Mouse (Mus musculus): ENCODE data around the gene Larp1b. TPM values are rescaled to one million over a fixed set of nuclear protein-coding genes. Genes with fewer than 3 reads are reported as not detected.

The Larp1b gene
- polyA plus RNA-seq, 1 experiment from 2014 or later: 3.1 TPM

- no peak for ATAC-seq (replicated peaks)
- WGBS: 78% methylated on average over 5 of the region's 5 CpGs
- H3K4me1 ChIP-seq: no peaks in the 10 kb centered on the region
- no peak overlapping the region for H3K4me2 ChIP-seq (replicated peaks)
- H3K27me3 ChIP-seq: no peaks in the 10 kb centered on the region
- no peak overlapping the region for H3K9ac ChIP-seq (replicated peaks)
- H3K9me3 ChIP-seq: no peaks in the 10 kb centered on the region
- H3K4me3 ChIP-seq: no peak overlapping the region
- H3K27ac ChIP-seq (replicated peaks): no peak overlapping the region
- H3K36me3 ChIP-seq: no peaks in the 10 kb centered on the region
These were observed 37.9 kb downstream of the Larp1b start for GRCm38 (mm10) chr3:40987539-40987938.

- H3K27me3 ChIP-seq: no peaks in the 10 kb centered on the region
- H3K36me3 ChIP-seq: no peaks in the 10 kb centered on the region
- H3K9ac ChIP-seq (replicated peaks): no peak overlapping the region
- H3K4me3 ChIP-seq: no peak overlapping the region
- H3K4me2 ChIP-seq (replicated peaks): no peak overlapping the region
- WGBS: 83% methylated on average over 2 of the region's 2 CpGs
- no peaks in the 10 kb centered on the region for H3K9me3 ChIP-seq
- ATAC-seq (replicated peaks): no peak
- H3K4me1 ChIP-seq: no peaks in the 10 kb centered on the region
- H3K27ac ChIP-seq (replicated peaks): no peak overlapping the region
These were observed 39.1 kb downstream of the Larp1b start for GRCm38 (mm10) chr3:40988722-40989121.

GRCm38 (mm10) chr3:40991541-40991940, 41.9 kb downstream of the Larp1b start:
- Histone ChIP-seq H3K9me3 (no peaks in the 10 kb centered on the region), H3K9ac (replicated peaks) (no peak overlapping the region), H3K4me3 (no peak overlapping the region), H3K4me2 (replicated peaks) (no peak overlapping the region), H3K4me1 (no peaks in the 10 kb centered on the region), H3K27me3 (no peaks in the 10 kb centered on the region), H3K36me3 (no peaks in the 10 kb centered on the region), H3K27ac (replicated peaks) (no peak overlapping the region)
- no peak for ATAC-seq (replicated peaks)
- 63% methylated on average over 3 of the region's 3 CpGs for WGBS

DNA sequence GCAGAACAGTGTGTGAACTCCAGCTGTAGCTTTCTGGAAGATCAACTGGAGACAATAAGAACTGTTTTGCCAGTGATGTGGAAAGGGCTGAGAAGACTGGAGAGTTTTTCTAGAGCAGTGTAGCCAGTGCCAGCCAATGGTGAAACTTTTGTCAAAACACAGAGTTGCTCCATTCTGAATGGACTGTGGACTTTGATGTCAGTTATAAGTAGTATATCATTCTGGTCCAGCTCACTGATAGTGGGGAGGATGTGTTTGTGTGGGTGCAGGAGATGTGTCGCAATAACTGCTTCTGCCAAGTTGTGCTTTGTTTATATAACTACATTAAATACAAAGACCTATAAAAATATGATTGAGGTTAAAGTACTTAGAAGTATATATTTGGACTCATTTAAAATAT, 45.5 kb downstream of the Larp1b start:
- no peaks in the 10 kb centered on the region for H3K4me1 ChIP-seq

DNA sequence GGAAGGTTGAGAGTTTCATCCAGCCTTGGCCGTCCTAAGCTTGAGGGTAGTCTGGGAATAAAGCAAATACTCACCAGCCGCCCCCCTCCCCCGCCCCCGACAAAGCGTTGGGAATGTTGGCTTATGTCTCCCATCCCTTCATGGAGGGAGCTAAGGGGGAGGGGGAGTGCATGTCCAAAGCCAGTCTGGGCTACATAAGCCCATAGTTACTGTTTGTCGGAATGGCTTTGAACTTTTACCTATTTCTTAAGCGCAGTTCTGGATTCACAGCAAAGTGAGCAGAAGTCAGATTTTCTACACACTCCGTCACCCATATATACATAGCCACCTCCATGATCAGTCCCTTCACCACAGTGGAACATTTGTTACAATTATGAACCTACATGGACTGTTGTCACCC, 59.7 kb downstream of the Larp1b start:
- H3K4me2 ChIP-seq (replicated peaks): no peak overlapping the region
- no peak overlapping the region for H3K27ac ChIP-seq (replicated peaks)
- H3K36me3 ChIP-seq: no peaks in the 10 kb centered on the region
- 84% methylated on average over 8 of the region's 8 CpGs for WGBS
- no peaks in the 10 kb centered on the region for H3K27me3 ChIP-seq
- no peak overlapping the region for H3K9ac ChIP-seq (replicated peaks)
- ATAC-seq (replicated peaks): no peak
- no peaks in the 10 kb centered on the region for H3K4me1 ChIP-seq
- H3K9me3 ChIP-seq: no peaks in the 10 kb centered on the region
- H3K4me3 ChIP-seq: no peak overlapping the region

More for the DNA sequence above, 45.5 kb downstream of the Larp1b start:
- WGBS: 95% methylated on average over 1 of the region's 1 CpGs
- Histone ChIP-seq H3K4me3 (no peak overlapping the region), H3K9me3 (no peaks in the 10 kb centered on the region), H3K36me3 (no peaks in the 10 kb centered on the region), H3K9ac (replicated peaks) (no peak overlapping the region), H3K4me2 (replicated peaks) (no peak overlapping the region), H3K27me3 (no peaks in the 10 kb centered on the region), H3K27ac (replicated peaks) (no peak overlapping the region)
- ATAC-seq (replicated peaks): no peak

DNA sequence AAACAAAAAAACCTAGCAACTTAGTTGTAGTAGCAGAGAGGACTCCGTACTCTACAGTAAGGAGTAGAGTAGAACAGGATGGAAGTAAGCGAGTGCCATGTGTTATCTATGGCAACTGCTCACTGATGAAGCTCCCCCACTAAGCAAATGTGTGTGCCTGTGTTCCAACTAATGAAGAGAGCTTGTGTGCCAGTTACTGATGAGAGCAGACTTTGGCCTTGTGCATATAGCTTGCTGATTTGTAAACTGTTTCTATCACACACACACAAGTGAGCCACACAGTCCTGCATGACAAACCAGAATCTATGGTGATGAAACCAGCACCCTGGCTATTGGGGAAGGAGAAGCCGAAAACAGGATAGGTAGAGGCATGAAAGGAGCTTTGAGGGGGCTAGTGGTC, 60.4 kb downstream of the Larp1b start:
- Histone ChIP-seq H3K27me3 (no peaks in the 10 kb centered on the region), H3K36me3 (no peaks in the 10 kb centered on the region), H3K4me3 (no peak overlapping the region), H3K9ac (replicated peaks) (no peak overlapping the region), H3K27ac (replicated peaks) (no peak overlapping the region), H3K4me2 (replicated peaks) (no peak overlapping the region), H3K9me3 (no peaks in the 10 kb centered on the region), H3K4me1 (no peaks in the 10 kb centered on the region)
- ATAC-seq (replicated peaks): no peak
- WGBS: 79% methylated on average over 3 of the region's 3 CpGs

DNA sequence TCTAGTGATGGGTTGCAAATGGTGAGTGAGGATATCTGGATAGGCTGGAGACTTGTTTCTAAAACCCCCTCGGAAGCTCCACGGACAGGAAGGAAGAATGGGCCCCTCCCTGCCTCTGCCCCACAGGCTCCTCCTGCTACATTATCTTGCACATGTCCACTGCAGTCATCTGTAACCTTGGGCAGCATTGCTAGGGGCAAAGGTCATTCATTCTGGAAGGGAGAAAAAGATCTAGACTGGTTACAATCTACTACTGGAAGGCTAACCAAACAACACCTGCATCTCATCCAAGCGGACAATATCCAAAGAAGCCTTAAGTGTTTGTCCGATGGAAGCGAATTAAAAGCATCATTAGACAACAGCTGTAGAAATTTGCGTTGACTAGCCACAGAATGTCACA, 61.1 kb downstream of the Larp1b start:
- no peak overlapping the region for H3K27ac ChIP-seq (replicated peaks)
- no peak for ATAC-seq (replicated peaks)
- H3K4me3 ChIP-seq: no peak overlapping the region
- H3K4me2 ChIP-seq (replicated peaks): no peak overlapping the region
- no peaks in the 10 kb centered on the region for H3K4me1 ChIP-seq
- WGBS: 89% methylated on average over 6 of the region's 6 CpGs
- H3K27me3 ChIP-seq: no peaks in the 10 kb centered on the region
- no peaks in the 10 kb centered on the region for H3K9me3 ChIP-seq
- H3K36me3 ChIP-seq: no peaks in the 10 kb centered on the region
- H3K9ac ChIP-seq (replicated peaks): no peak overlapping the region

- 96% methylated on average over 7 of the region's 7 CpGs for WGBS
- H3K4me3 ChIP-seq: no peak overlapping the region
These were observed 62.8 kb downstream of the Larp1b start for GRCm38 (mm10) chr3:41012451-41012850.

GRCm38 (mm10) chr3:41014946-41015345, 65.3 kb downstream of the Larp1b start:
- no peak overlapping the region for H3K27ac ChIP-seq (replicated peaks)
- H3K9ac ChIP-seq (replicated peaks): no peak overlapping the region
- no peak overlapping the region for H3K4me2 ChIP-seq (replicated peaks)
- no peak for ATAC-seq (replicated peaks)
- 78% methylated on average over 6 of the region's 6 CpGs for WGBS
- no peaks in the 10 kb centered on the region for H3K36me3 ChIP-seq
- H3K27me3 ChIP-seq: no peaks in the 10 kb centered on the region
- H3K9me3 ChIP-seq: no peaks in the 10 kb centered on the region
- H3K4me3 ChIP-seq: no peak overlapping the region
- no peaks in the 10 kb centered on the region for H3K4me1 ChIP-seq

More at GRCm38 (mm10) chr3:41012451-41012850, 62.8 kb downstream of the Larp1b start:
- Histone ChIP-seq H3K27me3 (no peaks in the 10 kb centered on the region), H3K4me1 (no peaks in the 10 kb centered on the region), H3K27ac (replicated peaks) (no peak overlapping the region), H3K36me3 (no peaks in the 10 kb centered on the region), H3K9ac (replicated peaks) (no peak overlapping the region), H3K9me3 (no peaks in the 10 kb centered on the region), H3K4me2 (replicated peaks) (no peak overlapping the region)
- no peak for ATAC-seq (replicated peaks)

- Histone ChIP-seq H3K4me2 (replicated peaks) (no peak overlapping the region), H3K27ac (replicated peaks) (no peak overlapping the region), H3K4me3 (no peak overlapping the region), H3K9ac (replicated peaks) (no peak overlapping the region), H3K36me3 (no peaks in the 10 kb centered on the region), H3K27me3 (no peaks in the 10 kb centered on the region), H3K9me3 (no peaks in the 10 kb centered on the region), H3K4me1 (peaks cover 3% of the 10 kb centered on the region; the same call in 1 of the 2 replicates)
- WGBS: 76% methylated on average over 3 of the region's 3 CpGs
- no peak for ATAC-seq (replicated peaks)
These were observed 68.5 kb downstream of the Larp1b start for GRCm38 (mm10) chr3:41018022-41018608.

DNA sequence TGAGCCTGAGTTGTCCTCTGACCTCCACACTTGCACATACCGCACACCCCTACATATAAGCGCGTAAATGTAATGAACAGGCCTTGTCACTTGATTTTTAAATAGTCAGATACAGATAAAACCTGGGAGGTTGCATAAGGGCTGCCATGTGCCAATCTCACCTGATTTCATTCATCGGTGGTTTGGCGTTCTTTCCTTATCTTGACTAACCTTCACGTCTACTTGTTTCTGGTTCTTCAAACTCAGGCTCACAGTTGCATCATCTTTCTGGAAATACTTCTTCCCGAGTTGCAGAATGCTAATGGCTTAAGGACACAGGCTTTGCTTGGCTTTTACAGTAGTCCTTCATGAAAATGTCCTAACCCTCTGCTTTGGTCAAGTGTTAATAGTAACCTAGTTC, 71.1 kb downstream of the Larp1b start:
- Histone ChIP-seq H3K4me3 (no peak overlapping the region), H3K4me1 (peaks cover 3% of the 10 kb centered on the region; the same call in 1 of the 2 replicates), H3K9me3 (no peaks in the 10 kb centered on the region), H3K27me3 (no peaks in the 10 kb centered on the region), H3K9ac (replicated peaks) (no peak overlapping the region), H3K4me2 (replicated peaks) (no peak overlapping the region), H3K27ac (replicated peaks) (no peak overlapping the region), H3K36me3 (no peaks in the 10 kb centered on the region)
- no peak for ATAC-seq (replicated peaks)
- 93% methylated on average over 7 of the region's 7 CpGs for WGBS

DNA sequence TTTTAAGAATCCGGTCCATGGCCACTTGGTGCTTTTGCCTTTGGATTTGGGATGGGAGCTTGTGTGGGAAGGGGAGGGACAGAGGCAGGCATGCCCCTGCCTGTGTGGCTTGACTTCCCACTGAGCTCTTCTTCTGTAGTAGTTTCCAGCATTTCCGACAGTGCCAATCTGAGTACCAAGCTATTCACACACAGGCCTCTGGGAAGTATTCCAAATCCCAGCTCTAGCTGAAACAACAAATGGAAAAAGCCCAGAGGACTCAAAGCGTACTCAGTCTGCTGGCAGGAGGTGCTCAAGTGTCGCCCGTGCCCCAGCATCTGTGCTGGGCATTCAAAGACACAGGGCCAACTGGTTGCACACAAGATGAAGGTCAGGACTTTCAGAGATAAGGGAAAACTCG, 72.4 kb downstream of the Larp1b start:
- Histone ChIP-seq H3K27me3 (no peaks in the 10 kb centered on the region), H3K4me1 (peaks cover 3% of the 10 kb centered on the region; the same call in 1 of the 2 replicates), H3K4me2 (replicated peaks) (no peak overlapping the region), H3K36me3 (no peaks in the 10 kb centered on the region), H3K27ac (replicated peaks) (no peak overlapping the region), H3K4me3 (no peak overlapping the region), H3K9me3 (no peaks in the 10 kb centered on the region), H3K9ac (replicated peaks) (no peak overlapping the region)
- 32% methylated on average over 6 of the region's 6 CpGs for WGBS
- ATAC-seq (replicated peaks): peak; percentile 77

GRCm38 (mm10) chr3:41030705-41031104, 81.1 kb downstream of the Larp1b start:
- Histone ChIP-seq H3K9ac (replicated peaks) (no peak overlapping the region), H3K36me3 (no peaks in the 10 kb centered on the region), H3K4me1 (no peaks in the 10 kb centered on the region), H3K27ac (replicated peaks) (no peak overlapping the region), H3K27me3 (no peaks in the 10 kb centered on the region), H3K4me2 (replicated peaks) (no peak overlapping the region), H3K4me3 (no peak overlapping the region), H3K9me3 (no peaks in the 10 kb centered on the region)
- no peak for ATAC-seq (replicated peaks)
- 90% methylated on average over 1 of the region's 1 CpGs for WGBS
